Mouse (Mus musculus): ENCODE results near the gene Gm973. TPM values are rescaled to one million over a fixed set of nuclear protein-coding genes. Genes with fewer than 3 reads are reported as not detected.

Gene Gm973
- total RNA-seq, 4 experiments from 2014 or later: 12.9 to 22.4 (median 17.3) TPM

- peak in 1 of 2 experiments; percentile 15 for DNase-seq (ENCODE audit: low spot score in 2 of 2)
Observed at GRCm38 (mm10) chr1:59683926-59684818, 168.1 kb downstream of the Gm973 start.

GRCm38 (mm10) chr1:59684819-59685755 is 169.0 kb downstream of the Gm973 start, which contains the start of gene Nop58:
Nop58 (plus strand) TSS chr1:59684971.
- DNase-seq (ENCODE audit: low spot score in 2 of 2): peak; percentile 67 to 92

Other genes starting within 250 kb of the Gm973 start
- gene Fzd7, start 33.8 kb upstream of the Gm973 start, total RNA-seq (2022): 1 to 10 TPM; 7.7 to 9.5 (median 8.2) TPM
- 100 to 1,000 TPM; 108 to 122 (median 115) TPM for gene Sumo1, start 154.6 kb downstream of the Gm973 start, total RNA-seq (2022)
- 10 to 100 TPM; 54.5 to 67.6 (median 58.9) TPM for gene Nop58, start 168.7 kb downstream of the Gm973 start, total RNA-seq (2022)
- gene Bmpr2, start 247.1 kb downstream of the Gm973 start, total RNA-seq (2022): 10 to 100 TPM; 82.8 to 99.5 (median 90.6) TPM